Mouse (Mus musculus) embryonic fibroblast, embryonic 13.5 days (primary cell): ENCODE data around the gene Tas2r126. TPM values are rescaled to one million over a fixed set of nuclear protein-coding genes. Genes with fewer than 3 reads are reported as not detected.
A peak's percentile ranks its signal among the peaks of the same experiment; 100 is the strongest.

Experiments
- H3K27ac ChIP-seq: 2 replicates; pipeline ENCODE4 v1.5.1; 2012; ENCODE audit warnings: low read length, control low read depth, inconsistent platforms; ENCODE audit not compliant: insufficient read depth
- H3K4me1 ChIP-seq: 2 replicates; pipeline ENCODE4 v1.6.1; 2011; ENCODE audit warnings: low read length; ENCODE audit not compliant: control insufficient read depth, insufficient read depth
- H3K4me3 ChIP-seq: 2 replicates; pipeline ENCODE4 v1.5.1; 2011; ENCODE audit warnings: mild to moderate bottlenecking, control low read depth, low read length; ENCODE audit not compliant: insufficient read depth
- CTCF ChIP-seq: IDR thresholded peaks from 2 replicates; pipeline ENCODE4 v1.5.1; 2011; ENCODE audit warnings: mild to moderate bottlenecking, control low read depth, low read length, moderate library complexity, borderline replicate concordance; ENCODE audit not compliant: insufficient read depth
- POLR2A ChIP-seq: IDR thresholded peaks from 2 replicates; pipeline ENCODE4 v1.6.1; 2011; ENCODE audit warnings: low read depth, mild to moderate bottlenecking, control low read depth, low read length, moderate library complexity
- polyA plus RNA-seq: library from polyadenylated mRNA; stranded (reverse); fragments of >200 nt; gene quantifications from 2 replicates; pipeline ENCODE4 v1.2.4, GENCODE M21; 2011; ENCODE audit warnings: low read depth; ENCODE audit not compliant: missing spikeins, insufficient read length

The Tas2r126 gene
- polyA plus RNA-seq, result not detected in 2 replicates

DNA sequence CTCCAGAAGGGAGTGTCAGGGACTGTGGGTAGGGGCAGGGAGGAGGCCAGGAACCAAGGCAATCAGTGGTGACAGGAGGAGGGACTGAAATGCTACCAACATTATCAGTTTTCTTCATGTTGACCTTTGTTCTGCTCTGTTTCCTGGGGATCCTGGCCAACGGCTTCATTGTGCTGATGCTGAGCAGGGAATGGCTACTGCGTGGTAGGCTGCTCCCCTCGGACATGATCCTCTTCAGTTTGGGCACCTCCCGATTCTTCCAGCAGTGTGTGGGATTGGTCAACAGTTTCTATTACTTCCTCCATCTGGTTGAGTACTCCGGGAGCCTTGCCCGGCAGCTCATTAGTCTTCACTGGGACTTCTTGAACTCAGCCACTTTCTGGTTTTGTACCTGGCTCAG, at the start of gene Tas2r126:
Tas2r126 (plus strand) TSS at position 90 of the 400 bp plus-strand sequence.
- TF ChIP-seq CTCF (no peak), POLR2A (no peak)
- no peak within 1 kb of the TSS for H3K4me3 ChIP-seq
- no peaks in the 10 kb centered on the region for H3K4me1 ChIP-seq
- no peak within 1 kb of the TSS for H3K27ac ChIP-seq

DNA sequence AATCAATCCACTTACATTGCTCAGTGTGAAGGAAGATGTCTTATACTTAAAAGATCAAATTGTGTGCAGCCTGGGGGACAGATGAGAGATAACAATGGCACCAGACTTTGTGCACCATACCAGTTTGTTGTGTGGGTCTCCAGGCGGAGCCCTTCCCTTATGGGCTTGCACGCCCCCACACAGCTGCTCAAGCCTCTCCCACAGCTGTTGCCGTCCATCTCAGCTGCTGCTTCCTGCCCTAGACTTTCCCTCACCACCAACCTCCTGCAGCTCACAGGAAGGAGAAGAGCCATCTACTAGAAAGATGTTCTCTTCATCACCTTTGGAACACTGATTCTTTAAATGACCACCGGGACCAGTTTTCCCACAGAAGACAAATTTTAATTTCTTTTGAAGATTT, 48.7 kb upstream of the Tas2r126 start:
- peaks cover 12% of the 10 kb centered on the region for H3K4me1 ChIP-seq
- no peak overlapping the region for H3K27ac ChIP-seq
- TF ChIP-seq CTCF (no peak), POLR2A (no peak)
- no peak overlapping the region for H3K4me3 ChIP-seq

DNA sequence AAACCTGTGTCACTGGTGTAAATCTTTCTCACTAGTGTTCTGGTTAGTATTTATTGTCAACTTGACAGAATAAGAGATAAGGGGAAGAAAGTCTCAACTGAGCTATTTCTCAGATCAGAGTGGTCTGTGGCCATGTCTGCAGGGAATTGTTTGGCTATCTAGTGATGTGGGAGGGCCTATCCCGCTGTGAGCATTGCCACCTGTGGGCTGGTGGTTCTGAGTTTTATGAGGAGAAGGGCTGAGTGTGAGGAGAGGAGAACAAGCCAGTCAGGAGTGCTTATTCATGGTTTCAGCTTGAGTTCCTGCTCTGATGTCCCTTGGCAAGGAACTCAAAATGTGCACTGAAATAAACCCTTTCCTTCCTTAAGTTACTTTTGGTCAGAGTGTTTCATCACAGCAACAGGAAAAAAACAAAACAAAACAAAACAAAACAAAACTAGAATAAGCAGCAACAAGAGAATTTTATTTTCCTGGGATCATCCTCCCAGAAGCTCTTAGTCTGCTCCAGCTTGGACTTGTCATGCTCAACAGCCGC, 42.5 kb upstream of the Tas2r126 start:
- Histone ChIP-seq H3K4me3 (no peak overlapping the region), H3K27ac (no peak overlapping the region), H3K4me1 (peaks cover 14% of the 10 kb centered on the region)
- TF ChIP-seq CTCF (no peak), POLR2A (no peak)

DNA sequence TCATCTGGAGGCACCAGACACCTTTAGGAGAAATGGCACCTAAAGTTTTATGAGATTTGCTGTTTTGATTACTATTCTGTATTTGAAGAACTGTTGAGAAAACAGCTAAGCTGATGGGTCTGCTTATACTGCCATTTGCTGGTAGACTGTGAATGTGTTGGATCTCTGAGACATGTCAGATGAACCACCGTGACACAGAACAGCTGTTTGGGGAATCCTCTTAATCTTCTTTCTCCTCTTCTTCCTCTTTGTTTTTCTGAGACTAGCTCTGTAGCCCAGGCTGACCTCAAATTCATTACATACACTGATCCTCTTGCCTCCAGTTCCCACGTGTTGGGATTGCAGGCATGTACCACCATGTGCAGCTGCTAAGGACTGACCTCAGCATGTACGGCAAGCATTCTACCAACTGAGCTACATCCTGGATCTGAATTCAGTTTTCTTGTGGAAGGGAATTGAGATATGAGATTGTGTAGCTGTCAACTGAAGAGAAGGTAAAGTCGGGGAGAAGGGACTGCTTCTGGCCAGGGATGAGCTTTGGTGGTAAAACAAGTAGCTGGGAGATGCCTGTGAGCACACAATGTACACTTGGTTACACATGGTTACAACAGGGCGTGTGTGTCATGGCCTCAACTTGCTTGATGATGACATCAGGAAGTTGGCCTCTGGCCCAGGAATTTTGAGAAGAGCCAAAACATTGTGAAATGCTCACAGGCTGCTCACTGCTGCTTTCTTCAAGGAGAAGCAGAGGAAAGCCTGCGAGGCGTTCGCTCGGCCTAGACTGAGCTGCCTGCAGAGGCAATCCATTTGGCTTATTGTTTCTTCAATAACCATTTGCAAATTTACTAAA, 38.1 kb upstream of the Tas2r126 start:
- TF ChIP-seq CTCF, result no peak
- TF ChIP-seq POLR2A, result no peak
- no peak overlapping the region for H3K4me3 ChIP-seq
- H3K27ac ChIP-seq, result peak overlapping the region; percentile 57
- peaks cover 12% of the 10 kb centered on the region for H3K4me1 ChIP-seq

DNA sequence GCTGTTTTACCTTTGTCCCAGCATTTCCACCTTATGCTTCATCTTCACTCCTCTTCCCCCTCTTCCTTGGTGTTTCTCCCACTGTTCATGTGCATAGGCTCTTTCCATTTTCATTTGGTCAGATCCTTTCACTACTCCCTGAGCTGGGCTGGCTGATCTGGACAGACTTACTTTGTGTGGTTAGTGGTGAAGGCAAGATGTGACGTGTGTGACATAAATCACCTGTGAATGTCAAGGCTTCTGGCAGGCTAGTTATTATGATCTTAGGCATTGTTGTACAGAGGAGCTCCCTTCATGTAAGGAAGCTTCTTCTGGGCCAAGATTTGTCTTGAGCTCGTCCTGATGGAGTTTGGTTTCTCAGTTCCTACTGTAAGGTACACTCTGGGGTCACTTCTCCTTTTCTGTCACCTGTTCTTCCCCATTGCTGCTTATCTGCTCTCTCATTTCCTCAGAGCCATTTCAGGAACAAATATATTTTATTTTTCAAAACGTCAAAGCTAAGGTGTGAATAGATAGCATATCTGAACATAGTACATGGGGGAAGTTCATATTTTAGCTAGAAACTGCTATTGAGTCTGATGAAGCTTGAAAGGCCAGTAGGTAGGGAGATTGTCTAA, 37.2 kb upstream of the Tas2r126 start:
- Histone ChIP-seq H3K4me1 (peaks cover 9% of the 10 kb centered on the region), H3K4me3 (no peak overlapping the region), H3K27ac (peak overlapping the region; percentile 57; the same call in 1 of the 2 replicates)
- no peak for TF ChIP-seq POLR2A
- no peak for TF ChIP-seq CTCF

DNA sequence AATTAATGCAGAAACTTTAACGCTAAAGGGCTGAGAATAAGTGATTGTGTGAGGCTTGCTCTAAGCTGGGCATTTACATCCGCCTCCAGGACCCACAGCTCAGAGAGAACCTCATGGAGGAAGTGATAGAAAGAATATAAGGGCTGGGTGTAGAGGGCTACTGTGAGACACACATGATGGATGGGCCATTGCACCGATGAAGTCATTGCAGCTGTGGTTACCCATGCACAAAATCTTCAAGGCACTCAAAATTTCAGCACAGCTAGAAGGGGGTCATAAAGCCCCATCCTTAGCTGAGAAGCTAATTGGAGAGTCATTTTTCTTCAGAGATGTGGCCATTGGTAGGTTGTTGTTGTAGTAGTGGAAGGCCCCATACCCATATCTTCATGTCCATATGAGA, 36.0 kb upstream of the Tas2r126 start:
- Histone ChIP-seq H3K27ac (no peak overlapping the region), H3K4me3 (no peak overlapping the region), H3K4me1 (peaks cover 9% of the 10 kb centered on the region)
- TF ChIP-seq POLR2A (no peak), CTCF (no peak)

DNA sequence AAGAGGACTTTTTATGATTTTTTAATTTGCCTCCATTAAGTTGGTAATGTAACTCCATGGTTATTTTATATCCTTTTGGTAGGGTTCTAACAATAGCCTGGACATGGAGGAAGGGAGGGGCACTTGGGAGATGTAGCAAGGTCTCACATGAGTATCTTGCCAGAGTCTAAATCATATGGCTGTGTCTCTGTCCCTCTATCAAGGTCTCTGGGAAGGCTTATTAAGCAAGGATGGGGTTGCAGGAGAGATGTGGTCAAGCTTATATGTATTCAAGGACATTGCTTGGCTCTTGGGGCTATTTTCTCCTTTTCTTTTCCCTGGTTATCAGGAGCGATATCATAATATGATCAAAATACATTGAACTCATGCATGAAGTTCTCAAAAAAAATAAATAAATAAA, 35.3 kb upstream of the Tas2r126 start:
- no peak for TF ChIP-seq POLR2A
- TF ChIP-seq CTCF, result no peak
- H3K4me1 ChIP-seq, result peaks cover 9% of the 10 kb centered on the region
- H3K4me3 ChIP-seq, result no peak overlapping the region
- no peak overlapping the region for H3K27ac ChIP-seq

DNA sequence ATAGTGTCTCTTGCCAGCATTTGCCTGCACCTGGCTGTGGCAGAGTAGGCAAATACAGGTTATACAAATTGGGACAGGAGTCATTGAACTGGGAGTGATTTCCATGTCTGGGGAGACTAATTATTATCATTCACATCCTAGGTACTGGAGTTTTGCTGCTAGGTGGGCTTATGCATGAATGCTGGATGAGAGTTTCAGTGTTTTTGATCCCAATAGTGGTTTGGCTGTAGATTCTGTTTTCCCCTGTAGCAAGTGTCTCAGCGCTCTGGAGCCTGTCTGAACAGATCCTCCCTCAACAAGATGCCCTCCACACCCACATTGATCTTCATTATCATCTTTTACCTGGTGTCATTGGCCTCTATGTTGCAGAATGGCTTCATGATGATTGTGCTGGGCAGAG, 34.4 kb upstream of the Tas2r126 start, which contains the start of gene Tas2r143:
Tas2r143 (plus strand) TSS at position 301 of the 400 bp plus-strand sequence.
- Histone ChIP-seq H3K4me1 (peaks cover 9% of the 10 kb centered on the region), H3K27ac (no peak within 1 kb of the TSS), H3K4me3 (no peak within 1 kb of the TSS)
- TF ChIP-seq POLR2A (no peak), CTCF (no peak)

DNA sequence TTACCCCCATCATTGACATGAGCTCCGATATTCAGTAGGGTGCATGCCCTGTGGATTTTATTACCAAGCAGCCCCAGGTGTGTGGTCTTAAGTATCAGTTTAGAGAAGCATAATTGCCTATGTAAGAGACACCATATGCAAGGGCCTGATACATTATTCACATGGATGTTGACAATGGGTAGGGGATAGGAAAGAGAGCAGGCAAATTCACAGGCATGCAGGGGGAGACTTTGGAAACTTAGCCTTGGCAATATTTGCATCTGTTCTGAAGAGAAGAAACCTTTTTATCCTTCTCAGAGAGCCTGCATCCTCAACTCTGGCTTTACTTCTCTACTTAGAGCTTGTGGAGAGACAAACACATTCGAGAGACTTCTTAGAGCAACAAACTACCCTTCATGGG, 29.2 kb upstream of the Tas2r126 start, which contains the start of gene Tas2r135:
Tas2r135 (plus strand) TSS at position 301 of the 400 bp plus-strand sequence.
- no peak within 1 kb of the TSS for H3K4me3 ChIP-seq
- TF ChIP-seq POLR2A, result no peak

DNA sequence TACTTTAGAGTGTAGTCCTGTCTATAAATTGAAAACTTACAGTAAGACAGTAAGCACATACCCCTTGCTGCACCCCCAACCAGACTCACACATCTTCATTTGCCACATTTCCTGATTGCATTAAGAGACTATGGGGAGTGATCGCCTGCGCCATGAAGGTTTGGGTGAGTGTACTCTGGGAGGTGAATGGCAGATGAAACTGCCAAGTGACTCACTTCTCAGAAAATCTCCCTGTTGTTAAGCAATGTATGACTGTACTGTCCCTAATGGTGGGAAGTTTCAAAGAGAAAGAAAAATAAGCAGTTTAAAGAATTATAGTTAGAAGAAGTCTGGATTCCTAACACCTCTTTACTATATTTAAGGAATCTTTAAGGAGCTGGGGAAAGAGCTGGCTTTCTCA, 14.9 kb upstream of the Tas2r126 start:
- H3K27ac ChIP-seq, result peak overlapping the region; percentile 56; the same call in 1 of the 2 replicates
- TF ChIP-seq POLR2A (no peak), CTCF (no peak)

More for the DNA sequence above, 29.2 kb upstream of the Tas2r126 start, which contains the start of gene Tas2r135:
- Histone ChIP-seq H3K27ac (no peak within 1 kb of the TSS), H3K4me1 (no peaks in the 10 kb centered on the region)

More for the DNA sequence above, 14.9 kb upstream of the Tas2r126 start:
- H3K4me3 ChIP-seq, result no peak overlapping the region
- H3K4me1 ChIP-seq, result no peaks in the 10 kb centered on the region; the same call in 1 of the 2 replicates
